Mouse (Mus musculus) CH12.LX (cell line): ENCODE results near the gene Arfgap3.

Experiments used
- CTCF ChIP-seq, 2 experiments: IDR thresholded peaks in 1 of 2; conservative IDR thresholded peaks in 1 of 2; 2 replicates each; pipeline ENCODE4 v1.5.1; 2011 to 2012; ENCODE audit warnings: low read depth in 2 of 2, low read length in 2 of 2, improper control_type of control experiment in 1 of 2, inconsistent platforms in 1 of 2, mild to moderate bottlenecking in 1 of 2, moderate library complexity in 1 of 2
- ELF1 ChIP-seq: IDR thresholded peaks from 2 replicates; pipeline ENCODE4 v1.6.1; 2014; ENCODE audit warnings: low read depth, mild to moderate bottlenecking, inconsistent platforms, low read length, improper control_type of control experiment
- EP300 ChIP-seq: IDR thresholded peaks from 2 replicates; pipeline ENCODE4 v1.6.1; 2011; ENCODE audit warnings: low read length, improper control_type of control experiment
- KAT2A ChIP-seq: IDR thresholded peaks from 2 replicates; pipeline ENCODE4 v1.6.1; 2012; ENCODE audit warnings: low read length, improper control_type of control experiment, inconsistent platforms; ENCODE audit not compliant: insufficient replicate concordance
- MEF2A ChIP-seq: IDR thresholded peaks from 2 replicates; pipeline ENCODE4 v1.6.1; 2014; ENCODE audit warnings: low read depth, mild to moderate bottlenecking, inconsistent platforms, low read length, improper control_type of control experiment, borderline replicate concordance
- NELFE ChIP-seq: IDR thresholded peaks from 2 replicates; pipeline ENCODE4 v1.6.1; 2011; ENCODE audit warnings: low read depth, low read length, improper control_type of control experiment
- POLR2A ChIP-seq: IDR thresholded peaks from 2 replicates; pipeline ENCODE4 v1.6.1; 2011; ENCODE audit warnings: low read depth, mild to moderate bottlenecking, improper control_type of control experiment, low read length
- POLR2AphosphoS2 ChIP-seq: IDR thresholded peaks from 2 replicates; pipeline ENCODE4 v1.6.1; 2011; ENCODE audit warnings: low read depth, low read length, improper control_type of control experiment

GRCm38 (mm10) chr15:83255944-83256343 lies 94.1 kb downstream of the Arfgap3 start:
- TF ChIP-seq POLR2AphosphoS2 = no peak
- no peak for TF ChIP-seq KAT2A
- TF ChIP-seq EP300 = no peak
- no peak for TF ChIP-seq CTCF (conservative IDR thresholded peaks at IDR 0.05 in 1 of 2, IDR thresholded peaks at IDR 0.05 in 1 of 2; ENCODE audit: low read depth in 2 of 2, low read length in 2 of 2)
- no peak for TF ChIP-seq NELFE
- TF ChIP-seq ELF1 = no peak
- no peak for TF ChIP-seq POLR2A
- no peak for TF ChIP-seq MEF2A
